Mouse (Mus musculus) kidney, postnatal 0 days (tissue): ENCODE results near the gene Polr2i. TPM values are rescaled to one million over a fixed set of nuclear protein-coding genes. Genes with fewer than 3 reads are reported as not detected.
"Not testable (repeated sequence)": the region's sequence is repeated elsewhere in the genome, so short reads cannot be mapped to it uniquely, and the experiment has no call there.

Experiments
- ATAC-seq: fragments of 200-750 bp; cut with Nextera tagmentation; replicated peaks from 2 replicates; pipeline ENCODE4 v1.8.0; 2017; ENCODE audit warnings: low read depth, moderate number of reproducible peaks, moderate TSS enrichment, moderate library complexity; ENCODE audit not compliant: low FRiP score
- DNase-seq: peaks from one replicate; pipeline ENCODE4 v3.0.0-alpha.2; 2016; ENCODE audit warnings: low spot score
- H3K27ac ChIP-seq: fragments of 300-500 bp; sonication (generic); 2 replicates; pipeline ENCODE4 v1.5.1; 2014; ENCODE audit warnings: mild to moderate bottlenecking
- H3K27me3 ChIP-seq: fragments of 300-500 bp; sonication (generic); 2 replicates; pipeline ENCODE4 v1.6.1; 2014; ENCODE audit warnings: low read length, mixed read lengths; ENCODE audit not compliant: insufficient read depth
- H3K36me3 ChIP-seq: fragments of 300-500 bp; sonication (generic); 2 replicates; pipeline ENCODE4 v1.6.1; 2014; ENCODE audit warnings: low read length, mixed read lengths; ENCODE audit not compliant: insufficient read depth
- H3K4me1 ChIP-seq: fragments of 300-500 bp; sonication (generic); replicated peaks from 2 replicates; pipeline ENCODE4 v1.6.1; 2014; ENCODE audit warnings: antibody characterized with exemption, low read length, mixed read lengths; ENCODE audit not compliant: insufficient read depth
- H3K4me2 ChIP-seq: fragments of 300-500 bp; sonication (generic); 2 replicates; pipeline ENCODE4 v1.6.1; 2014; ENCODE audit warnings: mild to moderate bottlenecking, low read length, moderate library complexity, mixed read lengths
- H3K4me3 ChIP-seq: fragments of 300-500 bp; sonication (generic); replicated peaks from 2 replicates; pipeline ENCODE4 v1.5.1; 2014; ENCODE audit warnings: low read depth, low read length
- H3K9ac ChIP-seq: fragments of 300-500 bp; sonication (generic); 2 replicates; pipeline ENCODE4 v1.6.1; 2014; ENCODE audit warnings: low read depth, low read length
- H3K9me3 ChIP-seq: fragments of 300-500 bp; sonication (generic); replicated peaks from 2 replicates; pipeline ENCODE4 v1.6.1; 2016; ENCODE audit warnings: low read length, inconsistent platforms, mixed read lengths
- CTCF ChIP-seq: IDR thresholded peaks from 2 replicates; pipeline ENCODE4 v1.5.1; 2016; ENCODE audit warnings: antibody characterized with exemption, low read depth, mild to moderate bottlenecking, moderate library complexity
- WGBS: fragments of 180-500 bp; shearing (Covaris S2); extraction: QIAGEN DNeasy Blood & Tissue Kit; methylation state at CpG from one replicate; pipeline ENCODE4 v1.1.7; 2014; 5-methylcytosine and 5-hydroxymethylcytosine counted together
- polyA plus RNA-seq: library from polyadenylated mRNA; unstranded; fragments of >200 nt; fragmentation: Nextera tagmentation; extraction: Ambion mirVana; gene quantifications from 2 replicates; pipeline ENCODE4 v1.2.1, GENCODE M21; 2015

The Polr2i gene
- polyA plus RNA-seq, 1 experiment from 2014 or later: 157 TPM

- H3K4me1 ChIP-seq: peaks cover 10% of the 10 kb centered on the region
- TF ChIP-seq CTCF: no peak
- no peaks in the 10 kb centered on the region for H3K9me3 ChIP-seq
- H3K27me3 ChIP-seq: no peaks in the 10 kb centered on the region
- H3K9ac ChIP-seq: no peak overlapping the region
- H3K4me3 ChIP-seq: no peak overlapping the region
- H3K36me3 ChIP-seq: 0 out of 2 replicates have a peak, but pooled peaks cover 4% of the 10 kb centered on the region
- ATAC-seq: no peak
- 84% methylated on average over 8 of the region's 8 CpGs for WGBS
- H3K4me2 ChIP-seq: no peak overlapping the region
- H3K27ac ChIP-seq: no peak overlapping the region
- no peak for DNase-seq
Observed at GRCm38 (mm10) chr7:30235091-30235490, 3.3 kb downstream of the Polr2i start.

- WGBS: 84% methylated on average over 4 of the region's 4 CpGs
- H3K27me3 ChIP-seq: no peaks in the 10 kb centered on the region
- DNase-seq (no peak), ATAC-seq (no peak)
- 0 out of 2 replicates have a peak, but pooled peaks cover 4% of the 10 kb centered on the region for H3K36me3 ChIP-seq
- no peak within 1 kb of the TSS for H3K9ac ChIP-seq
- H3K4me2 ChIP-seq: no peak within 1 kb of the TSS
- no peak within 1 kb of the TSS for H3K4me3 ChIP-seq
- no peak within 1 kb of the TSS for H3K27ac ChIP-seq
- TF ChIP-seq CTCF: no peak
- no peaks in the 10 kb centered on the region for H3K9me3 ChIP-seq
- H3K4me1 ChIP-seq: peaks cover 10% of the 10 kb centered on the region
Observed at GRCm38 (mm10) chr7:30235625-30236024, 3.9 kb downstream of the Polr2i start, which contains the start of gene Ovol3. Gene Ovol3, minus strand, starts transcription at chr7:30235725.

DNA sequence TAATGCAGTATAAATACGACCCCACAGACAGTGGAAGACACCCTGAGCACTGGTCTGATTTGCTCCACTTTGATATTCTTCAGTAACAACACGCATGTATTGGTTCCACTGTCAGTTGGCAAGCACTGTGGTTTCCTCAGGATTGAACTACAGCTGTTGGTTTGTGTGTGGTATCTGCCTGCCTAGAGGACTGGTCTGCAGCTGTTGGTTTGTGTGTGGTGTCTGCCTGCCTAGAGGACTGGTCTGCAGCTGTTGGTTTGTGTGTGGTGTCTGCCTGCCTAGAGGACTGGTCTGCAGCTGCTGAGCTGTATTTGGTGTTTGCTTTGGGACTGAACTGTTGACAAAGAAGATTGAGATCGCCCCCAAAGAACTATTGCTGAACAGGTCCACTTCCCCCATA, 5.6 kb downstream of the Polr2i start:
- not testable (repeated sequence) for H3K9ac ChIP-seq, H3K27ac ChIP-seq, H3K27me3 ChIP-seq, ATAC-seq, H3K4me1 ChIP-seq, H3K4me2 ChIP-seq, H3K9me3 ChIP-seq, H3K4me3 ChIP-seq, DNase-seq, H3K36me3 ChIP-seq
- WGBS: 88% methylated on average over 3 of the region's 3 CpGs

DNA sequence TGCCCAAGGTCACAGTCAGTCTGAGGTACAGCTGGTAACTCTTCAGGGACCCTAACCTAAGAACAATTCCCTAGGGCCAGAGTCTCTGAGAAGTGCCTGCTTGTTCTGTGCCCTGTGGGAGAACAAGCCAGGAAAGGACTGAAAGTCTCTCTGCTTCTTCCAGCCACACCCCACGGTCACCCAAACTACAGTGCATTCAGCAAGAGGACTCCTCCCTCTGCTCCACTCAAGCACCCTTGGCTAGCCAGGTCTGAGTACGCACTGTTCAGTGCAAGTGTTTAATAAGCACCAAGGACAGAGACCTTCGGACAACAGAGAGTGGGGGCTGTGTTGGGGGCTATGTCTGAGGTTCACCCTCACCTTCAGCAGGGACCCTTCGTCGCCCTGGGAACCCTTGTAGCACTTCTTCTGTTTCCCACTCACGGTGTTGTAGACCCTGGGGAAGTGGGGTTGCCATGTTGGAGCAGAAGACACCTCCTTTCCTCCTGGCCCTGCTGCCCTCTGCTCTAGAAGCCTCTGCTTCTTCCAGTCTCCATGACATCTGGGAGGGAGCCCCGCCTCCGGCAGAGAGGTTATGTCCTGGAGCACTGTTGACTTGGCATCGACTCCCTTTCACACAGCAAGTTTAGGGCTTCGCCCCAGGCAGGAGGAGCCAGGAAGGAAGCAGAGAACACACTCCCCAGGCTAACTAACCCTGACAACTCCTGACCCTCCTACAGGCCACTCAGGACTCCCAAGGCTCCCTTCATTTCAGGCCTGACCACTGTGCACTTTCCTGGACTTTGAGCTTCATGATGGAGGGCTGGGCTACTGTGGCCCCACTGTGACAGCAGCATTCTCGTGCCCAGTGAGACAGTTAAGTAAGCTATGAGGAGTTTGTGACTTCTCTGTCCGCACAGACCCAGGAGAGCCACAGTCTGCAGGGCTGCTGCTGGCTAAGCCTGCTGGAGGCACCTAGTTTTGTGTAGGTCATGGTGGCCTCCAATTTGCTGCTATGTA, 20.5 kb downstream of the Polr2i start:
- H3K27ac ChIP-seq: no peak overlapping the region
- no peak overlapping the region for H3K4me3 ChIP-seq
- H3K27me3 ChIP-seq: no peaks in the 10 kb centered on the region
- H3K4me1 ChIP-seq: no peaks in the 10 kb centered on the region
- 80% methylated on average over 12 of the region's 12 CpGs for WGBS
- H3K9me3 ChIP-seq: no peaks in the 10 kb centered on the region
- ATAC-seq (peak; percentile 49; the same call in 1 of the 2 replicates), DNase-seq (peak; percentile 1)
- no peak overlapping the region for H3K9ac ChIP-seq
- 0 out of 2 replicates have a peak, but pooled peaks cover 11% of the 10 kb centered on the region for H3K36me3 ChIP-seq
- no peak overlapping the region for H3K4me2 ChIP-seq
- TF ChIP-seq CTCF: no peak

- Histone ChIP-seq H3K27ac (no peak overlapping the region), H3K9me3 (no peaks in the 10 kb centered on the region), H3K4me1 (no peaks in the 10 kb centered on the region), H3K4me3 (no peak overlapping the region), H3K9ac (no peak overlapping the region), H3K27me3 (no peaks in the 10 kb centered on the region), H3K4me2 (no peak overlapping the region), H3K36me3 (no peaks in the 10 kb centered on the region)
- WGBS: 77% methylated on average over 2 of the region's 2 CpGs
- no peak for TF ChIP-seq CTCF
- DNase-seq (no peak), ATAC-seq (no peak)
Observed at GRCm38 (mm10) chr7:30265041-30265440, 33.3 kb downstream of the Polr2i start.

- Histone ChIP-seq H3K4me3 (no peak overlapping the region), H3K9me3 (no peaks in the 10 kb centered on the region), H3K27me3 (no peaks in the 10 kb centered on the region), H3K27ac (no peak overlapping the region), H3K36me3 (no peaks in the 10 kb centered on the region), H3K4me1 (no peaks in the 10 kb centered on the region), H3K4me2 (no peak overlapping the region), H3K9ac (no peak overlapping the region)
- no peak for DNase-seq
- ATAC-seq: no peak
- no peak for TF ChIP-seq CTCF
- 92% methylated on average over 5 of the region's 5 CpGs for WGBS
Observed at GRCm38 (mm10) chr7:30265531-30265930, 33.8 kb downstream of the Polr2i start.
